Mouse (Mus musculus): ENCODE data around the gene Hrg. TPM values are rescaled to one million over a fixed set of nuclear protein-coding genes. Genes with fewer than 3 reads are reported as not detected.
"Not testable (repeated sequence)": the region's sequence is repeated elsewhere in the genome, so short reads cannot be mapped to it uniquely, and the experiment has no call there.

The Hrg gene
- polyA plus RNA-seq, 1 experiment: not detected

- TF ChIP-seq GATA1 (IDR thresholded peaks at IDR 0.05; ENCODE audit: borderline replicate concordance, low read length) (no peak), FLI1 (IDR thresholded peaks at IDR 0.05; ENCODE audit: low read length) (no peak)
- Histone ChIP-seq H3K36me3 (replicated peaks; ENCODE audit: low read length) (no peaks in the 10 kb centered on the region), H3K4me1 (peaks cover 6% of the 10 kb centered on the region), H3K27me3 (replicated peaks) (no peaks in the 10 kb centered on the region), H3K4me3 (replicated peaks) (no peak overlapping the region), H3K9me3 (0 out of 2 replicates have a peak, but pooled peaks cover 3% of the 10 kb centered on the region)
These were observed 29.1 kb upstream of the Hrg start for GRCm38 (mm10) chr16:22921761-22922160.

- Histone ChIP-seq H3K9me3 (0 out of 2 replicates have a peak, but pooled peaks cover 3% of the 10 kb centered on the region), H3K36me3 (replicated peaks; ENCODE audit: low read length) (no peaks in the 10 kb centered on the region), H3K4me1 (peaks cover 6% of the 10 kb centered on the region), H3K27me3 (replicated peaks) (no peaks in the 10 kb centered on the region), H3K4me3 (replicated peaks) (no peak overlapping the region)
- TF ChIP-seq FLI1 (IDR thresholded peaks at IDR 0.05; ENCODE audit: low read length): no peak
- TF ChIP-seq GATA1 (IDR thresholded peaks at IDR 0.05; ENCODE audit: borderline replicate concordance, low read length): no peak
These were observed 28.4 kb upstream of the Hrg start for GRCm38 (mm10) chr16:22922433-22922832.

GRCm38 (mm10) chr16:22929575-22929974 lies 21.3 kb upstream of the Hrg start:
- Histone ChIP-seq H3K4me1 (no peaks in the 10 kb centered on the region), H3K4me3 (replicated peaks) (no peak overlapping the region), H3K36me3 (replicated peaks; ENCODE audit: low read length) (no peaks in the 10 kb centered on the region), H3K9me3 (peaks cover 10% of the 10 kb centered on the region; the same call in 1 of the 2 replicates), H3K27me3 (replicated peaks) (no peaks in the 10 kb centered on the region)
- TF ChIP-seq GATA1 (IDR thresholded peaks at IDR 0.05; ENCODE audit: borderline replicate concordance, low read length) (no peak), FLI1 (IDR thresholded peaks at IDR 0.05; ENCODE audit: low read length) (no peak)

GRCm38 (mm10) chr16:22931431-22932200 lies 19.3 kb upstream of the Hrg start:
- H3K4me1 ChIP-seq: no peaks in the 10 kb centered on the region
- peaks cover 10% of the 10 kb centered on the region for H3K9me3 ChIP-seq
- H3K36me3 ChIP-seq (replicated peaks; ENCODE audit: low read length): no peaks in the 10 kb centered on the region
- H3K4me3 ChIP-seq (replicated peaks): no peak overlapping the region
- no peak for TF ChIP-seq FLI1 (IDR thresholded peaks at IDR 0.05; ENCODE audit: low read length)
- no peak for TF ChIP-seq GATA1 (IDR thresholded peaks at IDR 0.05; ENCODE audit: borderline replicate concordance, low read length)
- H3K27me3 ChIP-seq (replicated peaks): no peaks in the 10 kb centered on the region

- H3K4me3 ChIP-seq (replicated peaks): no peak overlapping the region
- peaks cover 13% of the 10 kb centered on the region for H3K9me3 ChIP-seq
- no peaks in the 10 kb centered on the region for H3K36me3 ChIP-seq (replicated peaks; ENCODE audit: low read length)
- no peaks in the 10 kb centered on the region for H3K27me3 ChIP-seq (replicated peaks)
- TF ChIP-seq FLI1 (IDR thresholded peaks at IDR 0.05; ENCODE audit: low read length): no peak
- no peak for TF ChIP-seq GATA1 (IDR thresholded peaks at IDR 0.05; ENCODE audit: borderline replicate concordance, low read length)
- H3K4me1 ChIP-seq: no peaks in the 10 kb centered on the region
These were observed 13.2 kb upstream of the Hrg start for GRCm38 (mm10) chr16:22937631-22938030.

- Histone ChIP-seq H3K27me3 (replicated peaks) (no peaks in the 10 kb centered on the region), H3K36me3 (replicated peaks; ENCODE audit: low read length) (no peaks in the 10 kb centered on the region), H3K9me3 (peaks cover 21% of the 10 kb centered on the region), H3K4me1 (no peaks in the 10 kb centered on the region), H3K4me3 (replicated peaks) (no peak overlapping the region)
- TF ChIP-seq FLI1 (IDR thresholded peaks at IDR 0.05; ENCODE audit: low read length): no peak
- TF ChIP-seq GATA1 (IDR thresholded peaks at IDR 0.05; ENCODE audit: borderline replicate concordance, low read length): no peak
These were observed 12.3 kb upstream of the Hrg start for GRCm38 (mm10) chr16:22938541-22938940.

GRCm38 (mm10) chr16:22939120-22939695 lies 11.7 kb upstream of the Hrg start:
- Histone ChIP-seq H3K4me1 (no peaks in the 10 kb centered on the region), H3K4me3 (replicated peaks) (no peak overlapping the region), H3K9me3 (peaks cover 22% of the 10 kb centered on the region), H3K27me3 (replicated peaks) (no peaks in the 10 kb centered on the region), H3K36me3 (replicated peaks; ENCODE audit: low read length) (no peaks in the 10 kb centered on the region)
- TF ChIP-seq FLI1 (IDR thresholded peaks at IDR 0.05; ENCODE audit: low read length) (no peak), GATA1 (IDR thresholded peaks at IDR 0.05; ENCODE audit: borderline replicate concordance, low read length) (no peak)

- not testable (repeated sequence) for H3K4me1 ChIP-seq; H3K27me3 ChIP-seq (replicated peaks); H3K36me3 ChIP-seq (replicated peaks; ENCODE audit: low read length); H3K4me3 ChIP-seq (replicated peaks)
- peaks cover 22% of the 10 kb centered on the region for H3K9me3 ChIP-seq
These were observed 8.9 kb upstream of the Hrg start for GRCm38 (mm10) chr16:22941825-22942476.

- H3K27me3 ChIP-seq (replicated peaks): no peaks in the 10 kb centered on the region
- TF ChIP-seq GATA1 (IDR thresholded peaks at IDR 0.05; ENCODE audit: borderline replicate concordance, low read length) (no peak), FLI1 (IDR thresholded peaks at IDR 0.05; ENCODE audit: low read length) (no peak)
- H3K9me3 ChIP-seq: peaks cover 8% of the 10 kb centered on the region; the same call in 1 of the 2 replicates
- no peaks in the 10 kb centered on the region for H3K4me1 ChIP-seq
- no peaks in the 10 kb centered on the region for H3K36me3 ChIP-seq (replicated peaks; ENCODE audit: low read length)
- no peak overlapping the region for H3K4me3 ChIP-seq (replicated peaks)
These were observed 3.5 kb upstream of the Hrg start for GRCm38 (mm10) chr16:22947371-22947770.

- H3K4me3 ChIP-seq (replicated peaks): no peak overlapping the region
- no peaks in the 10 kb centered on the region for H3K36me3 ChIP-seq (replicated peaks; ENCODE audit: low read length)
- no peaks in the 10 kb centered on the region for H3K4me1 ChIP-seq
- H3K9me3 ChIP-seq: no peaks in the 10 kb centered on the region
- TF ChIP-seq FLI1 (IDR thresholded peaks at IDR 0.05; ENCODE audit: low read length) (no peak), GATA1 (IDR thresholded peaks at IDR 0.05; ENCODE audit: borderline replicate concordance, low read length) (no peak)
- H3K27me3 ChIP-seq (replicated peaks): peaks cover 2% of the 10 kb centered on the region
These were observed 2.2 kb downstream of the Hrg start for GRCm38 (mm10) chr16:22953069-22953468.

Data from megakaryocyte, embryonic 14.5 days (primary cell).